Mouse (Mus musculus) liver, embryonic 14.5 days (tissue): ENCODE results near the gene Wfikkn2. TPM values are rescaled to one million over a fixed set of nuclear protein-coding genes. Genes with fewer than 3 reads are reported as not detected.
A peak's percentile ranks its signal among the peaks of the same experiment; 100 is the strongest.

Experiments used
- ATAC-seq: fragments of 200-750 bp; cut with Nextera tagmentation; 2 replicates; pipeline ENCODE4 v1.8.0; 2017; ENCODE audit warnings: moderate number of reproducible peaks, mild to moderate bottlenecking, moderate library complexity; ENCODE audit not compliant: insufficient read depth
- DNase-seq, 3 experiments: peaks; one replicate each; pipeline ENCODE4 v3.0.0-alpha.2; 2012 to 2013; ENCODE audit warnings: low read depth in 3 of 3, low spot score in 3 of 3
- H3K27ac ChIP-seq: fragments of 300-500 bp; sonication (generic); 2 replicates; pipeline ENCODE4 v1.5.1; 2014; ENCODE audit warnings: moderate library complexity, mild to moderate bottlenecking, control low read depth, inconsistent platforms
- H3K27me3 ChIP-seq: fragments of 300-500 bp; sonication (generic); 2 replicates; pipeline ENCODE4 v1.6.1; 2014; ENCODE audit warnings: mild to moderate bottlenecking, low read length, moderate library complexity; ENCODE audit not compliant: control insufficient read depth, insufficient read depth
- H3K36me3 ChIP-seq: fragments of 300-500 bp; sonication (generic); replicated peaks from 2 replicates; pipeline ENCODE4 v1.6.1; 2014; ENCODE audit warnings: low read depth; ENCODE audit not compliant: control insufficient read depth, insufficient read depth
- H3K4me1 ChIP-seq, 2 experiments: fragments of 200-500 bp in 1 of 2; fragments of 300-500 bp in 1 of 2; sonication (generic) in 1 of 2; replicated peaks; 2 replicates each; pipeline ENCODE4 v1.6.1; 2012 to 2014; ENCODE audit warnings: antibody characterized with exemption in 1 of 2, inconsistent platforms in 1 of 2, low read length in 1 of 2; ENCODE audit not compliant: control insufficient read depth in 2 of 2, insufficient read depth in 2 of 2
- H3K4me2 ChIP-seq: fragments of 300-500 bp; sonication (generic); 2 replicates; pipeline ENCODE4 v1.6.1; 2014; ENCODE audit warnings: low read depth, mild to moderate bottlenecking, control low read depth, moderate library complexity
- H3K4me3 ChIP-seq, 2 experiments: fragments of 200-500 bp in 1 of 2; fragments of 300-500 bp in 1 of 2; sonication (generic) in 1 of 2; 2 replicates each; pipeline ENCODE4 v1.5.1; 2012 to 2014; ENCODE audit warnings: low read depth in 2 of 2, low read length in 2 of 2, mild to moderate bottlenecking in 2 of 2, control low read depth in 1 of 2, inconsistent platforms in 1 of 2, moderate library complexity in 1 of 2; ENCODE audit not compliant: insufficient read depth in 1 of 2
- H3K9ac ChIP-seq: fragments of 300-500 bp; sonication (generic); replicated peaks from 2 replicates; pipeline ENCODE4 v1.6.1; 2014; ENCODE audit warnings: mild to moderate bottlenecking, control low read depth, moderate library complexity
- H3K9me3 ChIP-seq: fragments of 300-500 bp; sonication (generic); 2 replicates; pipeline ENCODE4 v1.6.1; 2016; ENCODE audit warnings: low read length, mixed read lengths; ENCODE audit not compliant: control insufficient read depth
- CTCF ChIP-seq: IDR thresholded peaks from 2 replicates; pipeline ENCODE4 v1.5.1; 2016; ENCODE audit warnings: antibody characterized with exemption, low read depth, control low read depth
- EP300 ChIP-seq: IDR thresholded peaks from 2 replicates; pipeline ENCODE4 v1.6.1; 2016; ENCODE audit warnings: antibody characterized with exemption, low read depth
- WGBS: fragments of 180-500 bp; shearing (Covaris S2); extraction: QIAGEN DNeasy Blood & Tissue Kit; methylation state at CpG from one replicate; pipeline ENCODE4 v1.1.7; 2014; ENCODE audit not compliant: insufficient replicate concordance; 5-methylcytosine and 5-hydroxymethylcytosine counted together
- polyA plus RNA-seq, 2 experiments: library from polyadenylated mRNA; depleted of rRNA in 1 of 2; stranded (reverse) in 1 of 2; unstranded in 1 of 2; fragments of >200 nt; fragmentation: Nextera tagmentation in 1 of 2; extraction: Ambion mirVana in 1 of 2; gene quantifications; 2 replicates each; pipeline versions ENCODE4 v1.2.1 to v1.2.3; 2012 to 2014

The Wfikkn2 gene
- polyA plus RNA-seq, 2 experiments, result 0.12 to 0.17 TPM

DNA sequence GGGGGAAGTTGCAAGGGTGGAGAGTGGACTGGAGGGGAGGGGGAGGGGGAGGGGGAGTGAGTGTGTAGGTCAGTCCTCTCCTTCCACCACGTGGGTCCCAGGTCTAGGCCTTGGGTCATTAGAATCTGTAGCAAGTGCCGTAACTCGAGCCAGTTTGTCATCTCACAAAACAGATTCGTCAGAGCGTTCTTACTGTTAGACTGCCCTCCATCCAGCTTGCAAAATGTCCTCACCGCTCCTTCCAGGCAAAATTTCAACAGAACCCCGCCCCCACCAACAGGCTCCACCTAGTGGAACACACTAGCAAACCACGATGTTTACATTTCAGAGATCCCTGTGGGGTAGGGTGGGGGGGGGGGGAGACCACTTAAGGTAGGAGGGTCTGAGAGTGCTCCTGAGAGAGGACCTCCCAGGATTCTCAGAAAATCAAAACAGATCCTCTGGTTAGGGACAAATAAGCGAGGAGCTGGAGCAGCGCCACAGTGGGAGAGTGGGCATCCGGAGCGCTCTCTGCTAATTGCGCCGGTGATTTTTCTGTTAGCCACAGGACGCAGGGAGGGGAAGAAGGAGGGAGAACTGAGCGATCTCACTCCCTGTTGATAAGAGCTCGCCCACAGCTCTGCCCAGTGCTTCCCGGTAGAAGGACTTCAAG lies 19.5 kb upstream of the Wfikkn2 start:
- Histone ChIP-seq H3K27me3 (no peaks in the 10 kb centered on the region), H3K9me3 (no peaks in the 10 kb centered on the region), H3K4me3 (peak overlapping the region; percentile 25 to 35), H3K9ac (peak overlapping the region; percentile 36), H3K4me2 (peak overlapping the region; percentile 70), H3K36me3 (no peaks in the 10 kb centered on the region), H3K27ac (peak overlapping the region; percentile 58), H3K4me1 (peaks cover 46 to 49% of the 10 kb centered on the region in 2 experiments)
- TF ChIP-seq EP300 (no peak), CTCF (peak; percentile 60)
- WGBS, result 3% methylated on average over 18 of the region's 18 CpGs
- ATAC-seq (peak; percentile 58), DNase-seq (peak; percentile 31 to 53 (median 35))

DNA sequence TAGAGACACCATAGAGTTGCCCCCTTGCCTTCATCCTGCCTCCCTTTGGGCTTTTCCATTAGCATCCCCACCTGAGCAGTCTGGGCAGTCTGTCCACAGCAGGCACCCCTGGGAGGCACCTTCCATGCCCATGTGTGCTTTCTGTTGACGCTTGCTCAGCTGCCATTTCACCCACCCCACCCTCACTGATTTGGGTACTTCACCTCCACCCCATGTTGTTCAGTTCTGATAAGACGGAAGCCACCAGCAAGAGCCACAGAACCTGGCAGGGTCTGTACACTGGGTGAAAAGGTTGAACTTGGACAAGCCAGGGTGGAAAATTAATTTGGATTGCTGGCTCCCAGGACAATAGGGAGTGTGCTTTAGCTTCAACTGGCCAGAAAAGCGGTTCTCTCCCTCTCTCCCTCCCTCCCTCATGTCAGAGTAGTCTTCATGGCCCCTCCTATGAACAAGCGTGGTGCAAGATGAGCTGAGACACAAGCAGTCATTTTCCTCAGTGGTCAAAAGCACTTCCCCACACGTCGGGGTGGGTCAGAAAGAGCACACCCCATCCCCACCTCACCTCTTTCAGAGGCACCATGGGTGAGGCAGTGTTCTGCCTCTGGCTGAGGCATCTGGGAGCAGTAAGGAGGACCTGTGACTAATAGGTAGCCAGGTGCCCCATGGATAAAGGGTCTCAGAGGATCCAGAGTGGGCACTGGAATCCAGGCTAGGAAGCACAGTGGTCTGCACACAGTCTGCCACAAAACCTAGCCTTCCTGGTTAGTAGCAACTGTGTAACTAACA lies 16.0 kb upstream of the Wfikkn2 start:
- Histone ChIP-seq H3K4me1 (peaks cover 39 to 44% of the 10 kb centered on the region in 2 experiments), H3K9me3 (no peaks in the 10 kb centered on the region), H3K36me3 (no peaks in the 10 kb centered on the region), H3K4me3 (no peak overlapping the region), H3K27me3 (no peaks in the 10 kb centered on the region), H3K4me2 (peak overlapping the region; percentile 57), H3K9ac (peak overlapping the region; percentile 49), H3K27ac (peak overlapping the region; percentile 90)
- ATAC-seq, result peak; percentile 92
- 28% methylated on average over 6 of the region's 6 CpGs for WGBS
- peak; percentile 62 to 67 (median 63) for DNase-seq
- TF ChIP-seq CTCF, result no peak
- peak; percentile 59 for TF ChIP-seq EP300

- no peak overlapping the region; the same call in 1 of the 2 replicates for H3K27ac ChIP-seq
- TF ChIP-seq CTCF, result no peak
- no peak for TF ChIP-seq EP300
These were observed 14.0 kb upstream of the Wfikkn2 start for GRCm38 (mm10) chr11:94259814-94260213.

DNA sequence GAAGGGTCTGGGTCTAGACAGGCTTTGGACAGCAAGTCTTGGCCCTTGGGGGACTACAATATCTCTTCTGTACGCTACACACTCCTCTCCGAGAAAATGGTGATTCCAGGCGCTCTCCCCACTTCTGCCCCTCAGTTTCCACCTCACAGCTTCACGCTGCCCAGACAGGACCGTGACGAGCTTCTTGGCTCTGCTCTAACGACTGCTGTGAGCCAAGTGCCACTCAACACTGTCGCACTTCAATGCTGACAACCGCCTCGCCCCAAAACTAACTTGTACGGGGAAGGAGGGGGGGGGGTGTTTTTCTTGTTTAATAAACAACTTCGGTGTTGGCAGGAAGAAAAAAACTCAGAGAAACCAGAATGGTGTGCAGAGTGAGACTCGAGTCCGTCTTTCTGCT lies 12.2 kb upstream of the Wfikkn2 start:
- DNase-seq (no peak), ATAC-seq (no peak)
- Histone ChIP-seq H3K27me3 (no peaks in the 10 kb centered on the region), H3K36me3 (no peaks in the 10 kb centered on the region), H3K4me3 (no peak overlapping the region), H3K9me3 (no peaks in the 10 kb centered on the region), H3K4me2 (no peak overlapping the region), H3K27ac (no peak overlapping the region), H3K4me1 (peaks cover 27 to 28% of the 10 kb centered on the region in 2 experiments), H3K9ac (no peak overlapping the region)
- 75% methylated on average over 14 of the region's 14 CpGs for WGBS
- TF ChIP-seq EP300 (no peak), CTCF (no peak)

More at GRCm38 (mm10) chr11:94259814-94260213, 14.0 kb upstream of the Wfikkn2 start:
- DNase-seq, result no peak
- Histone ChIP-seq H3K4me3 (no peak overlapping the region), H3K4me1 (peaks cover 26 to 28% of the 10 kb centered on the region in 2 experiments), H3K27me3 (no peaks in the 10 kb centered on the region), H3K9me3 (no peaks in the 10 kb centered on the region), H3K9ac (no peak overlapping the region), H3K36me3 (no peaks in the 10 kb centered on the region), H3K4me2 (no peak overlapping the region)
- ATAC-seq, result no peak
- WGBS, result 32% methylated on average over 4 of the region's 4 CpGs

GRCm38 (mm10) chr11:94255733-94256132 lies 9.9 kb upstream of the Wfikkn2 start:
- WGBS, result 73% methylated on average over 5 of the region's 5 CpGs
- no peak for DNase-seq
- no peaks in the 10 kb centered on the region for H3K36me3 ChIP-seq

More at GRCm38 (mm10) chr11:94255733-94256132, 9.9 kb upstream of the Wfikkn2 start:
- Histone ChIP-seq H3K4me1 (peaks cover 7 to 10% of the 10 kb centered on the region in 2 experiments), H3K27ac (no peak overlapping the region), H3K27me3 (no peaks in the 10 kb centered on the region), H3K9ac (no peak overlapping the region), H3K4me3 (no peak overlapping the region), H3K9me3 (no peaks in the 10 kb centered on the region), H3K4me2 (no peak overlapping the region)
- no peak for ATAC-seq
- TF ChIP-seq CTCF, result no peak
- no peak for TF ChIP-seq EP300
